Mouse (Mus musculus): ENCODE results near the gene Oaf.

The Oaf gene

DNA sequence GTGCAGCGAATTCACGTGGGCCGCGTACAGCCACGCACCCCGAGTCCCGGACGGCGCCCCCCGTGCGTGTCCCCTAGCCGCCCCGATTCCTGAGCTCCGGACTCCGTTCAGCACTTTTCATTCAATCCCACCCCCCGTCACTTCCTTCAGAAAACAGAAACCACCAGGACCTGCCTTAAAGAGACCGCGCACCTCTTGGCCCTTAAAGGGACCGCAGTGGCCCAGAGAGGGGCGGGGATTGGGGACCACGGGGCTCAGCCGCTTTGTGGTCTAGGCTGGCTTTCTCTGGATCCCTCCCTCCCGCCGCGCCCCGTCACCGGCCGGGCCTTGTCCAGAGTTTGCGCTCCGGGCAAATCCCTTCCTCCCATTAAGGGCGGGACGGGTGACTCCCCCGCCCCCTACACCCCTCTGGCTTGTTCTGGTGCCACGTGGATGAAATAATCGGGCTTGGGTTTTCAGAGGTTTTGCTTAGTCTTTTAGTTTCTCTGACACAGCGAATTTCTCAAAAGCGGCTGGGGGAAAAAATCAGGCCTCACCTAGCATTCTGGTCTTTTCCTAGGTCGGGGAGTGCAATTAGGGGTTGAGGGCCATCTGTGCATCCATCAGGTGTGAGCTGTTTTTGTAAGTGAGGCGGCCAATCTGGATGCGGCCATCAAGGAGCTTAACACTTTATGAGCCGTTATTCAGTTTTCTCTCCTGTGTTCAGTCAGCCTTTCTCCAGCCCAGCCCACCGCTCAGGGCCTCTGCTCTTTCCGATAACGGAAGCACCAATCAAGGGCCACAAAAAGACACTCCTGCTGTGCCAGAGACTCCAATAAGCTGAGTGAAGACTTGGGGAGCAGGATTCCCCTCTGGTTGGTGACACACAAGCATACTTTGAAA lies at the start of gene Oaf:
TSS of gene Oaf (minus strand) at position 200 of the 882 bp plus-strand sequence.
- peak; percentile 92 for DNase-seq (ENCODE audit: low spot score)

DNA sequence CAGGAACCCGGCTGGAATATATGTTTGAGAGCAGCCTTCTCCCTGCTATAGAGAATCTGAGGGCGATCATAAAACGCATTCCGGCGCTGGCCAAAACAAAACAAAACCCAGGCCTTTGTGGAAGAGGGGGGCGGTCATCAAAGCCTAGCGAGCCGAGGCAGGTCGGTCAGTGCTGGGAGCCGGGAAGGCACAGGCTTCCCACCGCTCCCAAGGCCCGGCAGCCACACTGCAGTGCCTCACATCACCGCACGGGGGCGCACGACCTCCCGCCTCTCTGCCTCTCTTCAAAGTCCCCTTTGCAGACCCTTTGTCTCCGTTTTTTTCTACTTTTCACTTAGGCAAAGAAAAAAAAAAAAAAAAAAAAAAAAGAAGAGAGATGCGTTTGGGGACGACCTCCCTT lies 47.2 kb upstream of the Oaf start:
- no peak for DNase-seq (ENCODE audit: low spot score)

DNA sequence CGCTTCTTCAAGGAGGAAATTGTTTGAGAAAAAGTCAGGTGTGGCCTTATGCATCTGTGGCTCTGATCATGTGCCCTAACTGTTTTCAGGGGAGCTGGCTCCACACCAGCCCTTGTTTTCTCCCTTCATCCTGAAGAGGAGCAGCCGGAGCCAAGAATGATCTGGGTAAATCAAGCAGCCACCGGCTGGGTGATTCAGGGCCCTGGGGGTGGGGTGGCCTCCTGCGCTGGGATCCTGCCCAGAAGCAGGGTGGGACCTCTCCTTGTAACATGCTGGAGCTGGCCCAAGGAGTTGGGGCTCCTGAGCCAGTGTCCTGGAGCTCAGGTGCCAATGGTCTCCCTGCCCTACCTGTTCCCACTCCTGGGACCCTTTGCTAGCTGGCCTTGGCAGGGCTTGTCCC lies 45.6 kb upstream of the Oaf start:
- DNase-seq (ENCODE audit: low spot score) = no peak

DNA sequence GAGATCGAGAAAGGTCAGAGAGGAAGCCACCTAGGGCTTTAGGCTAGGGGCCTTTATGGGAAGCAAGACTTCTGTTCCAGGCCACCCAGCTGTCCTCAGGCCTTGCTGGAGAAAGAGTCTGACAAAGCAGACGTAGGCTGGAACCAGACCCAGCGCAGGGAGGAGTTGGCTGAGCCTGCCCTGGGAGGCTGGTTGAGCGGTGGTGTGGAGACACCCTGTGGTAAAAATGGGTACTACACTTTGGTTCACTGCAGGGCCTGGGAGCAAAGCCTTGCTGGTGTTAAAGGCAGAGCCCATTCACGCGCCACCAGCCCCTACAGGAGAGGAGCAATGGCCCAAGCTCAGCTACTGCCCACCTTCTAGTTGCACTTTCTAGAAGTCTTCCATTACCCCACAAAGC lies 44.6 kb upstream of the Oaf start:
- peak; percentile 59 for DNase-seq (ENCODE audit: low spot score)

DNA sequence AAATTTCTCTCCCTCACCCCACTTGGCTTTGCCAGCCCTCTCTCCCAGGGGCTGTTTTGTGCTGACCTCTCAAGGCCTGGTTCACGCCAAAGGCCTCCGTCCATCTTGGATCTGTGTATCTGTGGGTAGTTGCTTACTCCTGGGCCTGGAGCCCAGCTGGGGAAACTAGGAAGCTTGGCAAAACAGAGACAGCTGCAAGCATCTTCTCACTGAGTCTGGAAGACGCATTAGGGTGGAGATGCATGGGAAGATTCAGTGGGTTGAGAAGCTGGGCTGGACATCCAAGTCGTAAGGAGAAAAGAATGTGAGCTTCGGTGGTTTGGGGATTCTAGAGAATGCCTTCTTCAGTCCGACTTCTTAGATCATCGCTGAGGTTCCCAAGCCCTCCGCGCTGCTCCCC lies 34.0 kb upstream of the Oaf start:
- DNase-seq (ENCODE audit: low spot score) = no peak

DNA sequence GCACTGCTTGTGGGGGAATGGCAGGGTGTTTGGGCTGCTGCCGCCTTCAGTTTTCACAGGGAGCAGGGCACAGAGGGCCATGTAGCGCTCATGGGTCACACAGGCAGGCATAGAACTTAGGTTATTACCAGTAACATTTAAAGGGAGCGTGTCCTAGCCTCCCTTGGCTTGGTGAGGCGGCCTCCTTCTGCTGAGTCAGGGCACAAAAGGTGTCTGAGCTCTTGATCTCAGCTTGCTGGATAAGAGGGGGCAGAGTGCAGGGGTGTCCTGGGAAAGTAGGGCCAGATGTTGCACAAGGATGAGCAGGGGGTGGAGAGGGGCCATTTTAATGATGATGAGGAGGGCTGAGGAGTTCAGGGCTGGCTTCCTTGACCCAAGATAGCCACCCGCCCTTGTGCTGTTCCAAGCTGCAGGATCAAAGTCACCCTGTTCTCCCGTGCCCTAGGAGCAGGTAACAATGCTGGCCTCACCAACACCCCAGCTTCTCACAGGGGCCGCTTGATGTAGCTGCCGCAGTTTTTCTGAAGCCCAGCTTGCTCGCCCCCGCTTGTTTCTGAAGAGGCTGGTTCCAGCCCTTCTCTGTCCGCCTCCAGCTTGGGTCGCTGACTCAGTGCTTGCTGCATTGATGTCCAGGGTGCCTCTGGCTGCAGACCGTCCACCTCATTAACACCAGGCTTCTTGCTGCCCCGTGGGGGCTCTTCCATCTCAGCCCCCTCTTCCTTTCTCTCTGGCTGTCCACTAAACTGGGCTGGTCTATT lies 32.2 kb upstream of the Oaf start:
- DNase-seq (ENCODE audit: low spot score) = no peak

DNA sequence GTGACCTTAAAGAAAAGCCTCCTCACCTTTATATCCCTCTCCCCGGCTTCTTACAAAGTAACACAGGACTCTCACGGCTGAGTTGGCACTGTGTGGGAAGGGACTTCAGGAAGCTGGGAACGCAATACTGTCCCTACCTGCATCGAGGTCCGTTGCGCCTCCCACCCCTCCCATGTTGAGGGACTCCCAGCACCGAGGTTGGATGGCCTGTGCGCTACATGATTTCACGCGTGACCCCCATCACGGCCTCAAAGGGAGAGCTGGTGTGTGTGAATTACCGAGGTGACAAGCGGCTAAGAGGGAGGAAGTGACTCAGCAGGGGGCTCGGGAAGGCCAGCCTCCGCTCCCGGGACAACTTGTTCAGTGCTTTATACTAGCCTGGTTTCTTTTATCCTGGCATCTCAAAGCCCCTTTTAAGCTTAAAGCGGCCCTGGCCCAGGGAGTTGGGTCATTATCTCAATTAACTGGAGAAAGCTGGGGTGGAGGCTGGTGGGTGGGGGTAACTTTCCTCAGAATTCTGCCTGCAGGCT lies 31.1 kb upstream of the Oaf start:
- DNase-seq (ENCODE audit: low spot score) = no peak

DNA sequence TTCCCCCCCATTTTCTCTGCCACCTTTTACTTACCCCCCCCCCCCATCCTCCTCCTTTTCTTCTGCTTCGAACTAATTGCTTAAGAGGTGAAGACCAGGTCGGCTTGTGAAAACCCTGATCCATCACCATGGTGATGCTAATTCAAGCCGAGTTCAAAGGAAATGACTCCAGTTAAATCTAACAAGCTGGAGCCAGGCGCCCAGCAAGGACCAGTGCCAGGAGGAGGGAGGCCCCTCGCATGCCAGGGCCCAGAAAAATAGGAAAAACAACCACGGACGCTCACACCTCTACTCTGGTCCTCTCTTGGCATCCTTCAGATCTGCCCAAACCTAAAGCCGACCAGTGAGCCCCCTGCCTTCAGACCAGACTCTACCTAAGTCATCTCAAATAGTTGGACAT lies 29.5 kb upstream of the Oaf start:
- no peak for DNase-seq (ENCODE audit: low spot score)

DNA sequence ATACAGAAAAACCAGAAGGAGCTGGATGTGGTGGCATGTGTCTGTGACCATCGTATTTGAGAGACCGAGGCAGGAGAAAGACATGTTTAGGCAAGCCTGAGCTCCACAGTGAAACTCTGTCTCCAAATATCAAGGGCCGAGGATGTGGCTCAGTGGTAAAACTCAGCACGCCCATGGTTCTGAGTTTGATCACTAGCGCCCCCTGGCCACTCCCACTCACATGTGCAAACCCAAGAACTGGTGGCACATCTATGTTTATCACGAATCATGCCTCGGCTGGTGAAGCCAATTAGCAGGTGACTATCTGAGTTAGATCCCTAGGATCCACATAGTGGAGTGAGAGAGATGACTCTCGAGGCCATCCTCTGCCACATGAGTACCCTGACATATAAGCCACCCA lies 27.6 kb upstream of the Oaf start:
- DNase-seq (ENCODE audit: low spot score) = no peak

DNA sequence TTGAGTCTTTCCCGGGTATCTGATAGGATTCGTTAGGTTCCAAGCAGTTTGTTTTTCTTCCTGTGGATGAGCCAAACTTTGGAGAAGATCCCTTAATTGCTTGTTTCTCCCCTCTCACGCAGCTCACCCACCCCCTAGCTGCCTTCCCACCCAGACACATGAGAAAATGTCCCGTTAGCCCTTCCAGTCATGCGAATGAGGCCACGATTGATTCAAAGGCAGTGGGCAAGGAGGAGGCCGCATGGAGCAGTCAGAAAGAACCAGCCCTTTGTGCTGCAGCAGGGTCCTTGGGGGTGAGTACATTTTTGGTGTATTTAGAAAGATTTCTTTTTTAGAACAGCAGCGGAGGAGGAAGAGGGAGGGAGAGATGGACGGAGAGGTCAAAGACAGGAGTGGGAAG lies 25.5 kb upstream of the Oaf start:
- no peak for DNase-seq (ENCODE audit: low spot score)

DNA sequence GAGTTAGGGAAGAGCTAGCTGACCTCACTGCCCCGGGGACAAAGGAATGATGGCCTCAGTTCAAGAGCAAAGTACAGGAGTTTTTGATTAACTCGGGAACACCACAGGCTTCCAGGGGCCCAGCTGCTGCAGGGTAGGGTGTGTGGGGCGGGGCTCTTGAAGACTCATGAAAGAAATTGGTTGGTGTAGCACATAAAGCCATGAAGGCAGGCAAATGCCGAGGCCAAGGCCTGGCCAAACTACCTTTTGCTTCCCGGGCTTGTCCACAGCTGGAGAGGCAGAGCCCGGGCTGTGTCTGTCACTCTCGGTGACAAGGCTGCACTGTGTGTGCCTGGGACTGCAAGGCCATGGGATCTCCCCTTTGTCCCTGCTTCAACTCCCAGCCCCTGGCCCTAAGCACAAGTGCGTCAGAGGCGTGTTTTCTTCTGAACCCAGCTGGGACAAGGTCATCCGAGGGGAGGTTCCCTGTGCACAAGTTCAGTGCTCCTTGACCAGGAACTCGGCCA lies 24.3 kb upstream of the Oaf start:
- peak; percentile 41 for DNase-seq (ENCODE audit: low spot score)

DNA sequence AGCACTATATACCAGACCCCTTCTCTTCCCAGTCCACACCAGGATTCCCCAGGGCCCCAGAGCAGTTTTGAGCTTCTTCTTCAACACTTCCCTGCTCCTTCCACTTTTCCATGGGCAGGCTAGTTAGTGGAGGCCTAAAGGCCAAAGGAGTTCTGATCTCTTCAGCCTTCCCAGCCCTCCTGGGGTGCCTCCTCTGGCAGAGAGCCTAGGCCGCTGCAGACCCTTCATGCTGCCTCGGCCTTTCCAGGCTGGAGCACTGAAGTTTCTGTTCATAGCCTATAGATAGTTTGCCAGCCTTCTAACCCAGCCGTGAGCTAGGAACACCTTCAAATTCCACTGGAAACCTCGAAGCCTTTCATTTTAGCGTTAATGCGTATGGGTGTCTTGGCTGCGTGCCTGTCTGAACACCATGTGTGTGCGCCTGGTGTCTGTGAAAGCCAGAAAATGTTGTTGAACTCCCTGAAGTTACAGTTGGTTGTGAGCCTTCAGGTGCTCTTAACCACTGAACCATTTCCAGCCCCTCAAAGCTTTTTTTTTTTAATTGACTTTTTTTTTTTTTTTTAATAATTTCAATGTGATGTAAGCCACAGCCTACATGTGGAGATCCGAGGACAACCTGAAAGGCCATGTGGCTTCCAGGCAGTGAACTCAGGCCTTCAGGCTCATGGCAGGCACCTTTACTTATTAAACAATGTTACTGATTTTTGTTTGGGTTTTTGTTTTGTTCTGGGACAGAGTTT lies 23.3 kb upstream of the Oaf start:
- DNase-seq (ENCODE audit: low spot score) = no peak

DNA sequence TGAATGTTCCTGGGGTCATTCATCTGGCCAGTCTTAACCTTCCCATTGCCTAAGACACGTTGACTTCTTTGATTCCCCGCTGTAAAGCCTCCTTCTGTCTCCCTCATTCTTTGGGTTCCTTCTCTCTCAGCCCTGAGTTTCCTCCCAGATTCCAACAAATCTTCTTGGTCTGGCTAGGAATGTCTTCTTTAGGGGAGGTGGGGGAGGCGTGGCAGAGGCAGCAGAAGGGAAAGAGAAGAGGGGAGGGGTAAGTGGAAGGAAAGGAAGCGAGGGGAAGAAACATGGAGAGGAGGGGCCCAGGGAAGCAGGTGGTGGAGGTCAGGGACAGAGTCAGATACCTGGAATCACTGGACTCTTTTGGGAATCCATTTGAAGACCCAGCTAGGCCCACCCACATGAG lies 22.7 kb upstream of the Oaf start:
- no peak for DNase-seq (ENCODE audit: low spot score)

DNA sequence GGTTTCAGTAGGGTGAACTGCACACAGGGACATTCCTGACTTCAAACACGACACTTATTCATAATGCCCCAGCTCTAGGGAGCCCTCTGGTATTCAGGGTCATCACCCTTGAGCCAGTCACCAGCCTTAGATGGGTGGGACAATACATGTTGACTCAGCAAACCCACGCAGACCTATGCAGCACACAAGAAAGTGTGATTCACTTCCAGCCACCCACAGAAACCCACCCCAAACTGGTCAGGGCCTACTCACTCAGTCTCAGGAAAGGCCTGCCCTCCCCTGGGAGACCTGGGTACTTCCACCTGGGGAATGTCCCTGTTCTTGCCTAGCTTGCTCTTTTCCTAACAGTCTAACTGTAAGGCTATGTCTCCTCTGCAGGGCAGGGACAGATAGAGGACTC lies 22.2 kb upstream of the Oaf start:
- no peak for DNase-seq (ENCODE audit: low spot score)

DNA sequence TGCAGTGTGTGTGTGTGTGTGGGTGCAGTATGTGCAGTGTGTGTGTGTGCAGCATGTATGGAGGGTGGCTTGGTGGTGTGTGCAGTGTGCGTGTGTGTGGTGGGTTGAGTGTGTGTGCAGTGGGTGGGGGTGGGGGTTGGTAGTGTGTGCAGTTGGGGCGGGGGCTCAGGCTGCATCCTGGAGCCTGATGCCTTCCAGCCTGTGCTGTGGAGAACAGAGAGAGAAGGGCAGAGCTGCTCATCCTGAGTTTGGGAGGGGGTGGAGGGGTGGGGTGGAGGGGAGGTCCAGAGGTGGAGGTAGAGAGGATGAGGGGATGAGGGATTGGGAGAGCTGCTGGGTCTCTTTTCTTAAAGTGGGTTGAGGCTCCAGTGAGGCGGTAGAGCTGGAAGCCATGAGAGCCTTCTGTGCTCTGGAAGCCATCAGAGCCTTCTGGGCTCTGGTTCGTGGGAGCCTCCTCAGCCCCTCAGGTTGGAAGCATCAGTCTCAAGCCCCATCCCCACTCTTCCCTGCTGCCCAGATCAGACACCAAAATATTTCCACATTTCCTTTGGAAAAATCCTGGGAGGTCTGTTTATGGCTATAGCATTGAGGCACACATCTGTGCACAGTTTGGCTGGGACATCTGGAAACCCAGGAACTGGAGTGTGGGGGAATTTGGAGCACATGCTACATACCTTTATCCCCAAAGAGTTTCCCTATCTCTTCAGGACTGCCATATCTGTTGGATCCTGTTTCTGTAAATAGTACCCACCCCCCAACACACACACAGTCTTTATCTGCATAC lies 21.6 kb upstream of the Oaf start:
- DNase-seq (ENCODE audit: low spot score) = no peak

DNA sequence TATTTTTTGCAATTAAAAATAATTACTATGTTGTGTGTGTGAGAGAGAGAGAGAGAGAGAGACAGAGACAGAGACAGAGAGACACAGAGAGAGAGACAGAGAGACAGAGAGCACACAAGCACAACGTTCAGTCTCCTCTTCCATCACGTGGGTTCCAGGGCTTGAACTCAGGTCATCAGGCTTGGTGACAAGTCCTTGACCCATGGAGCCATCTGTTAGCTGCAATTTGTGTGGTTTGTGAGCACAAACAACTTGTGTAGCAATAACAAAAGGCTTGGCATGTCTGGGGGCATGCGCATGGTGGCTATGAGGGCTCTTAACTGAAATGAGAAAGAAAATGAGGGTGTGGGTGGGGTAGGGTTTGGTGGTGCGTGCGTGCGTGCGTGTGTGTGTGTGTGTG lies 20.9 kb upstream of the Oaf start:
- no peak for DNase-seq (ENCODE audit: low spot score)

DNA sequence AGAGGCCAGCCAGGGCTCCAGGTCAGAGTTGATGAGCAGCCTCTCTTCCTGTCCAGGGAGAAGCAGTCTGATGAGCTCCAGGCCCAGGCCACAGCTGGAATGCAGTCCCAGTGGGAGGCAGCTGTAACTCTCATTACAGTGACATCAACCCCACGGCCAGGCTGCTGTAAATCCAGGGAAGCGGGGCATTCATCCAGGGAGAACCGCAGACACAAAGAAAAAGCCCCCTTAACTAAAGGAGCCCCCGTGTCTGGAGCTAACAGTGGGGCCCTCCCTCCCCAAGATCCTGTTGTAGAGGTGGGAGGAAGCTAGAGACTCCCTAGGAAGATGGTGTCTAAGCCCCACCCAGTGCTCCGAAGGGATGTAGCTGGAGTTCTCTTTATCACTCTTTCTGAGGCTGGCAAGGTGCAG lies 13.6 kb upstream of the Oaf start:
- DNase-seq (ENCODE audit: low spot score) = no peak

DNA sequence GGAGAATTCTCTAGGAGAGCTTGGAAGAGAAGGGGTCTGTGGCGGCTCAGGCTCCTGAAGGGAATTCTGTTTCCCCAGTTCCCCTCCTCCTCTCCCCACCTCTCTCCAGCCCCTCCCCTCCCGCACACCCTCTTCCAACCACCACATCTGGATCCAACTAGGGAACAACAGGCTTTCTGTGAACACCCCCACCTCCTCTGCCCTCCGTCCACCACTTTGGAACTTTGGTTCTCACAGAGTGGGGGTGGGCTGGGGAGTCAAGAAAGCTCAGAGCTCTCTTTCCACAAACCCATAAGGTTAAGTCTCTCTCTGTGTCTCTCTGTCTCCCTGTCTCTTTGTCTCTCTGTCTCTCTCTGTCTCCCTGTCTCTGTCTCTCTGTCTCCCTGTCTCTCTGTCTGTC lies 13.1 kb upstream of the Oaf start:
- no peak for DNase-seq (ENCODE audit: low spot score)

DNA sequence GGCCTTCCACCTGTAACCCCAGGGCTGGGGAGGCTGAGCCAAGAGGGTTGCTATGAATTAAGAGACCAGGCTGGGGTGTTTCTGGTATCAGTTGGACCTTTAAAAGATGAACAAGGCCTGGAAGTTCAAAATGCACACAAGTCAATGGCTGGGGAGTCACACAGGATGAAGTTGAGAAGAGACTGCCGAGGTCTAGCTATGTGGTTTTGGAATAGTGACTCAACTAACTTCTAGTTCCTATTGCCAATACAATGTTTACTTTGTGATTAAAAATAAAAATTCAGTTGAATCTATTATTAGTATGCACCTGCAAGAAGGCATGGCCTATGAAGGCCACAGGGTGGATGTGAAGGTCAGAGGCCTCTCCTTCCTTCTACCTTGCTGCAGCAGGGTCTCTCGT lies 12.1 kb upstream of the Oaf start:
- DNase-seq (ENCODE audit: low spot score) = no peak

DNA sequence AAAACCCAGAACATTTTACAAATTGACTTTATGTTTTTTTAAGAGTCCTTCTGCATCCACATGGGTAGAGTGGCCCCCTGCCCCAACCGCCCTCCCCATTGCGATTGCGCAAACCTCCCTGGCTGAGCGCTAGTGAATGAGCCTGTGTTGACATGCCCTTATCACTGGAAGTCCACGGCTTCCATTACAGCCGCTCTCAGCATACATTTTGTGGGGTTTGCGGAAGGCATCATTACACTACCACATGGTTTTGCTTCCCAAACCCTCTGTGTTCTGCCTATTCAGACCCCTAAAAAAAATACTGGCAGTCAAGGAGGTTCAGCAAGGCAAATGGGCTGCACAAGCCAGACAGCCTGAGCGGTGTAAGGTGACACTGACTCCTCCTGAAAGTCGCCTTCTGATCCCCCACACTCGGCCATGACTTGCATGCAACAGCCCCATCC lies 7.0 kb upstream of the Oaf start:
- DNase-seq (ENCODE audit: low spot score) = no peak

DNA sequence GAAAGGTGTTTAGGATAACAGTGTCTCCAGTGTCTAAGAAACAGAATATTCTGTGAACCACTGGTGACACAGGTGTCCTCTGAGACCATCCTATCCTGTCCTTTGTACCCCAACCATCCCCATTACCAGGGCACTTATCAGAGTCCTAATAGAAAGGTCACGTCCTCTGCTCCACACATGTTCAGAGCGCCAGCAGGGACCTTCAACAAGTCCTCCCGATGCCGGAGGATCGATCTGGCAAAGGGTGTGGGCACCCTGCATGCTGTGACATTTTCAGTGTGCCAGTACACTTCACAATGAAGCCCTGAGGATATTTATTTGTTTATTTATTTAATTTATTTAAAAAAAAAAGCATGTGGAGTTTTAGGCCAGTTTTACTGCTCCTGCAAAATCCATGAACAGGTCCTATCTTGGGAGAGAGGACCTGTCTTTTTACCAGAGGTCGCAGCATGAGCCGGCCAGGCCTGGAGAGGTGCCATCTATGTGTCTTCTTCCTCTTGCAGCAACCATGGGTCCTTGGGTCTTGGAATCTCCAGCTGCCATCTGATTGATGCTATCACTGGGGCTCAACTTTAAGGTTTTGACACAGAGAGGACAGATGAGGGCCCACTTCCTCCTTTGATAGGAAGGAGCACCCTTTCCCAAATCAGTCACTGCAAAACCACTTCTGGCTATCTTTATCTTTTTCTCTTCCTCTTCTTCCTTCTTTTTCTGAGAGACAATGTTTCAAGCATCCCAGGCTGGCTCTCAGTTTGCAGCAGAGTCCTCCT lies 6.3 kb upstream of the Oaf start:
- DNase-seq (ENCODE audit: low spot score) = no peak
